Mouse (Mus musculus) lung, embryonic 14.5 days (tissue): ENCODE measurements around the gene 9130019O22Rik. TPM values are rescaled to one million over a fixed set of nuclear protein-coding genes. Genes with fewer than 3 reads are reported as not detected.
A peak's percentile ranks its signal among the peaks of the same experiment; 100 is the strongest.

ENCODE experiments used
- ATAC-seq: fragments of 200-750 bp; cut with Nextera tagmentation; 2 replicates; pipeline ENCODE4 v1.8.0; 2017; ENCODE audit warnings: mild to moderate bottlenecking, moderate TSS enrichment, moderate library complexity; ENCODE audit not compliant: insufficient read depth
- DNase-seq: peaks from one replicate; pipeline ENCODE4 v3.0.0-alpha.2; 2015
- H3K27ac ChIP-seq: fragments of 300-500 bp; sonication (generic); 2 replicates; pipeline ENCODE4 v1.5.1; 2014; ENCODE audit warnings: low read depth, mild to moderate bottlenecking, moderate library complexity
- H3K27me3 ChIP-seq: fragments of 300-500 bp; sonication (generic); 2 replicates; pipeline ENCODE4 v1.6.1; 2014; ENCODE audit warnings: low read length, control low read depth; ENCODE audit not compliant: insufficient read depth
- H3K36me3 ChIP-seq: fragments of 300-500 bp; sonication (generic); 2 replicates; pipeline ENCODE4 v1.6.1; 2014; ENCODE audit warnings: control low read depth; ENCODE audit not compliant: insufficient read depth
- H3K4me1 ChIP-seq: fragments of 300-500 bp; sonication (generic); 2 replicates; pipeline ENCODE4 v1.6.1; 2014; ENCODE audit warnings: antibody characterized with exemption, control low read depth; ENCODE audit not compliant: insufficient read depth
- H3K4me2 ChIP-seq: fragments of 300-500 bp; sonication (generic); 2 replicates; pipeline ENCODE4 v1.6.1; 2014; ENCODE audit warnings: mild to moderate bottlenecking
- H3K4me3 ChIP-seq: fragments of 300-500 bp; sonication (generic); 2 replicates; pipeline ENCODE4 v1.5.1; 2014; ENCODE audit warnings: low read depth, low read length
- H3K9ac ChIP-seq: fragments of 300-500 bp; sonication (generic); 2 replicates; pipeline ENCODE4 v1.6.1; 2014
- H3K9me3 ChIP-seq: fragments of 300-500 bp; sonication (generic); 2 replicates; pipeline ENCODE4 v1.6.1; 2016; ENCODE audit warnings: low read depth, low read length, control low read depth
- CTCF ChIP-seq: IDR thresholded peaks from 2 replicates; pipeline ENCODE4 v1.5.1; 2016; ENCODE audit warnings: antibody characterized with exemption, low read depth
- WGBS: fragments of 180-500 bp; shearing (Covaris S2); extraction: QIAGEN DNeasy Blood & Tissue Kit; methylation state at CpG from one replicate; pipeline ENCODE4 v1.1.7; 2014; 5-methylcytosine and 5-hydroxymethylcytosine counted together
- polyA plus RNA-seq: library from polyadenylated mRNA; unstranded; fragments of >200 nt; fragmentation: Nextera tagmentation; extraction: Ambion mirVana; gene quantifications from 2 replicates; pipeline ENCODE4 v1.2.1, GENCODE M21; 2014

Gene 9130019O22Rik
- 5.6 and 6.8 TPM in 2 replicates for polyA plus RNA-seq

- TF ChIP-seq CTCF: no peak
Observed at GRCm38 (mm10) chr7:127386641-127387392, at the start of gene 9130019O22Rik. 9130019O22Rik (minus strand) TSS chr7:127387166.

GRCm38 (mm10) chr7:127435206-127435605, 48.2 kb upstream of the 9130019O22Rik start:
- H3K9ac ChIP-seq: no peak overlapping the region
- WGBS: 83% methylated on average over 4 of the region's 4 CpGs
- H3K27me3 ChIP-seq: no peaks in the 10 kb centered on the region
- no peaks in the 10 kb centered on the region for H3K36me3 ChIP-seq
- no peak for TF ChIP-seq CTCF
- peaks cover 6% of the 10 kb centered on the region; the same call in 1 of the 2 replicates for H3K9me3 ChIP-seq
- no peaks in the 10 kb centered on the region for H3K4me1 ChIP-seq
- no peak for ATAC-seq
- no peak overlapping the region for H3K4me3 ChIP-seq
- no peak overlapping the region for H3K4me2 ChIP-seq
- DNase-seq: no peak
- no peak overlapping the region for H3K27ac ChIP-seq

More at GRCm38 (mm10) chr7:127386641-127387392, at the start of gene 9130019O22Rik:
- peak; percentile 94 for DNase-seq
- peaks cover 14% of the 10 kb centered on the region; the same call in 1 of the 2 replicates for H3K36me3 ChIP-seq
- peak within 1 kb of the TSS; percentile 66 for H3K9ac ChIP-seq
- ATAC-seq: peak; percentile 88
- H3K9me3 ChIP-seq: no peaks in the 10 kb centered on the region
- H3K27me3 ChIP-seq: no peaks in the 10 kb centered on the region
- H3K4me1 ChIP-seq: no peaks in the 10 kb centered on the region
- WGBS: 13% methylated on average over 37 of the region's 38 CpGs
- peak within 1 kb of the TSS; percentile 73 for H3K4me2 ChIP-seq
- peak within 1 kb of the TSS; percentile 49 for H3K4me3 ChIP-seq
- no peak within 1 kb of the TSS for H3K27ac ChIP-seq

- Histone ChIP-seq H3K9ac (no peak overlapping the region), H3K27ac (no peak overlapping the region), H3K27me3 (peaks cover 12% of the 10 kb centered on the region; the same call in 1 of the 2 replicates), H3K4me1 (no peaks in the 10 kb centered on the region), H3K4me3 (no peak overlapping the region), H3K36me3 (no peaks in the 10 kb centered on the region), H3K4me2 (no peak overlapping the region), H3K9me3 (no peaks in the 10 kb centered on the region)
- ATAC-seq: no peak
- WGBS: 57% methylated on average over 3 of the region's 3 CpGs
- DNase-seq: no peak
- TF ChIP-seq CTCF: no peak
Observed at GRCm38 (mm10) chr7:127426354-127426753, 39.4 kb upstream of the 9130019O22Rik start.

- H3K9me3 ChIP-seq: no peaks in the 10 kb centered on the region
- no peak overlapping the region for H3K4me2 ChIP-seq
- WGBS: 80% methylated on average over 2 of the region's 2 CpGs
- H3K27me3 ChIP-seq: peaks cover 12% of the 10 kb centered on the region; the same call in 1 of the 2 replicates
- no peak for ATAC-seq
- no peak overlapping the region for H3K9ac ChIP-seq
- H3K4me1 ChIP-seq: no peaks in the 10 kb centered on the region
- no peak overlapping the region for H3K27ac ChIP-seq
- no peak for DNase-seq
- no peak overlapping the region for H3K4me3 ChIP-seq
- H3K36me3 ChIP-seq: no peaks in the 10 kb centered on the region
- no peak for TF ChIP-seq CTCF
Observed at GRCm38 (mm10) chr7:127425911-127426310, 38.9 kb upstream of the 9130019O22Rik start.

- no peak for ATAC-seq
- H3K9me3 ChIP-seq: no peaks in the 10 kb centered on the region
- no peaks in the 10 kb centered on the region for H3K4me1 ChIP-seq
- H3K4me2 ChIP-seq: no peak overlapping the region
- WGBS: 81% methylated on average over 3 of the region's 3 CpGs
- no peak overlapping the region for H3K4me3 ChIP-seq
- H3K27me3 ChIP-seq: peaks cover 12% of the 10 kb centered on the region; the same call in 1 of the 2 replicates
- no peak overlapping the region for H3K9ac ChIP-seq
- H3K27ac ChIP-seq: no peak overlapping the region
- no peaks in the 10 kb centered on the region for H3K36me3 ChIP-seq
- no peak for TF ChIP-seq CTCF
- no peak for DNase-seq
Observed at GRCm38 (mm10) chr7:127425291-127425690, 38.3 kb upstream of the 9130019O22Rik start.

GRCm38 (mm10) chr7:127422247-127422646, 35.3 kb upstream of the 9130019O22Rik start:
- Histone ChIP-seq H3K9ac (peak overlapping the region; percentile 85), H3K9me3 (no peaks in the 10 kb centered on the region), H3K27ac (no peak overlapping the region), H3K4me3 (peak overlapping the region; percentile 75), H3K27me3 (peaks cover 12% of the 10 kb centered on the region; the same call in 1 of the 2 replicates), H3K36me3 (peaks cover 9% of the 10 kb centered on the region; the same call in 1 of the 2 replicates), H3K4me2 (peak overlapping the region; percentile 97), H3K4me1 (no peaks in the 10 kb centered on the region)
- under 1% methylated on average over 15 of the region's 15 CpGs for WGBS
- ATAC-seq: peak; percentile 36; the same call in 1 of the 2 replicates
- TF ChIP-seq CTCF: no peak
- no peak for DNase-seq

- Histone ChIP-seq H3K27ac (peak within 1 kb of the TSS; percentile 52; the same call in 1 of the 2 replicates), H3K9ac (peak within 1 kb of the TSS; percentile 85), H3K36me3 (peaks cover 9% of the 10 kb centered on the region; the same call in 1 of the 2 replicates), H3K4me2 (peak within 1 kb of the TSS; percentile 97), H3K27me3 (peaks cover 12% of the 10 kb centered on the region; the same call in 1 of the 2 replicates), H3K4me3 (peak within 1 kb of the TSS; percentile 75), H3K4me1 (no peaks in the 10 kb centered on the region), H3K9me3 (no peaks in the 10 kb centered on the region)
- peak; percentile 98 for DNase-seq
- TF ChIP-seq CTCF: peak; percentile 36
- peak; percentile 97 for ATAC-seq
- WGBS: 1% methylated on average over 48 of the region's 48 CpGs
Observed at GRCm38 (mm10) chr7:127421388-127422191, 34.6 kb upstream of the 9130019O22Rik start, which contains the start of gene Zfp688. Zfp688 (minus strand) TSS chr7:127422068.
